Mouse (Mus musculus): ENCODE data around the gene Pnpo.

Gene Pnpo

GRCm38 (mm10) chr11:96969746-96970145, 26.0 kb upstream of the Pnpo start:
- DNase-seq (ENCODE audit: low read depth): peak; percentile 96

GRCm38 (mm10) chr11:96969280-96969722, 25.5 kb upstream of the Pnpo start:
- DNase-seq (ENCODE audit: low read depth): no peak

- no peak for DNase-seq (ENCODE audit: low read depth)
Measured at GRCm38 (mm10) chr11:96968476-96968875, 24.7 kb upstream of the Pnpo start.

GRCm38 (mm10) chr11:96967544-96968269, 23.9 kb upstream of the Pnpo start:
- DNase-seq (ENCODE audit: low read depth): no peak

- no peak for DNase-seq (ENCODE audit: low read depth)
Measured at GRCm38 (mm10) chr11:96966914-96967543, 23.2 kb upstream of the Pnpo start.

GRCm38 (mm10) chr11:96966172-96966571, 22.4 kb upstream of the Pnpo start:
- no peak for DNase-seq (ENCODE audit: low read depth)

GRCm38 (mm10) chr11:96963580-96963979, 19.8 kb upstream of the Pnpo start:
- no peak for DNase-seq (ENCODE audit: low read depth)

- no peak for DNase-seq (ENCODE audit: low read depth)
Measured at GRCm38 (mm10) chr11:96957061-96957805, 13.4 kb upstream of the Pnpo start.

GRCm38 (mm10) chr11:96956009-96956724, 12.4 kb upstream of the Pnpo start:
- no peak for DNase-seq (ENCODE audit: low read depth)

GRCm38 (mm10) chr11:96955094-96955493, 11.3 kb upstream of the Pnpo start:
- no peak for DNase-seq (ENCODE audit: low read depth)

- DNase-seq (ENCODE audit: low read depth): no peak
Measured at GRCm38 (mm10) chr11:96952896-96953295, 9.1 kb upstream of the Pnpo start.

GRCm38 (mm10) chr11:96952426-96952825, 8.6 kb upstream of the Pnpo start:
- DNase-seq (ENCODE audit: low read depth): no peak

- DNase-seq (ENCODE audit: low read depth): no peak
Measured at GRCm38 (mm10) chr11:96950767-96951166, 7.0 kb upstream of the Pnpo start.

GRCm38 (mm10) chr11:96947849-96948248, 4.1 kb upstream of the Pnpo start:
- DNase-seq (ENCODE audit: low read depth): no peak

GRCm38 (mm10) chr11:96946498-96946897, 2.7 kb upstream of the Pnpo start:
- peak; percentile 41 for DNase-seq (ENCODE audit: low read depth)

GRCm38 (mm10) chr11:96944844-96945580, 1.2 kb upstream of the Pnpo start:
- no peak for DNase-seq (ENCODE audit: low read depth)

- DNase-seq (ENCODE audit: low read depth): no peak
Measured at GRCm38 (mm10) chr11:96941989-96942590, 1.7 kb downstream of the Pnpo start.

GRCm38 (mm10) chr11:96940578-96941465, 3.0 kb downstream of the Pnpo start:
- no peak for DNase-seq (ENCODE audit: low read depth)

GRCm38 (mm10) chr11:96938426-96938800, 5.4 kb downstream of the Pnpo start:
- no peak for DNase-seq (ENCODE audit: low read depth)
